Mouse (Mus musculus): ENCODE results near the gene Csl.
A peak's percentile ranks its signal among the peaks of the same experiment; 100 is the strongest.

Gene Csl

DNA sequence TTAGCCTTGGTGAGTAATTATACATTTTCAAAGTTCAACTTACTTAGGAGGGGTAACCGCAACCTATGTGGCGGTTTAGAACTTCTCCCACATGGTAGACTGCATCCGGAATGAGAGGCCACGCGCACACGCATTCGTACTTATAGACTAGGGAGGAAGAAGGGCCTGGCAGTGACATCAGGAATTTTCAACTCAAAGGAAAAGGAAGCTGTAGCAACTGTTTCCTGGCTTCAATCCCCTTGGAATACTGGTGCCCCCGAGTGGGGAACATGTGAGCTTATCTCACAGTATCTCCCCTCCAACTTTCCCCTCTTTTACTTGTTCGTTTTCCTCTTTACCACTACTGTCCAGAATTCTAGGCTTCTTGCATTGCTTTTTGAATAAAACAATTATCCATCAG lies at the start of gene Csl:
Csl (minus strand) TSS at position 101 of the 400 bp plus-strand sequence.
- DNase-seq, result no peak

GRCm38 (mm10) chr10:99789418-99789817 lies 30.0 kb upstream of the Csl start:
- peak in 1 of 2 experiments; percentile 37 for DNase-seq

DNA sequence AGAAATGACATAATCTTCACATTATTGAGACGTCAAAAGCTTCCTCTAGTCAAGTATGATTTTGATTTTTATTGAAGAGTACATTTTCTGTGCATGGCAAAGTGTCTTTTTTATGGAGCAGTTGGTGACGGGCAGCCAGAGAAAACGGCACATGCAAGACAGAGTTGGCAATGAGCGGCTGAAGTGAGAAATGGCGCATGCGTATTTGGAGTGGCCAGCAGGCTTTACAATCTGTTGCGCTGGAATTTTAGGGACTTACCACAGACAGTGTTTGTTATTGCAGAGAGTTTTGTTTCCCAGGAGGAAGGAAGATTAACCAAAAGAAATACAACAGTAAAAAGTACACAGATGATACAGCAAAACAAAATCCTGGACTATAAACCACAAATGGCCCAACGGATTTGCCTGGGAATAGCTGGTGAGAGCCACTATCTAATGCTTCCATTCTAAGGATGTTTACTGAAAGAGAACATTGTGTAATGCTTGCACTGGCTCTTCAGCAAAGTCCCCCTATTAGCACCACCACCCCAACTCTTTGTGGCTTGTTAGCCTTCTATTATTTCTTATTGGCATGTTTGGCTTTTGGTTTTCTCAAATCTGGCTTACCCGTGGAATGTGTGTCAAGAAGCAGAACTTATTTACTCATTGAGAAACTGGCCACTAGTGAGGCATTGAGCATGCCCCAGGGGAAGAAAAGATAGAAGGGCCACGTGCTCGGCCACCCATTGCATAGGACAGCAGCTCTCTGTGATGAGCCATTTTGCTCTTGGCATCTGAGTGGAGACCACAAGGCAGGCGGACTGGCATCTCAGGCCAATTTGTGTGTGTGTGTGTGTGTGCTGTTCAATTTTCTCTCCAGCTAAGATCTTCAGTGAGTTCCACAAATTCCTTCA lies 15.0 kb upstream of the Csl start:
- DNase-seq, result peak; percentile 35 to 59

DNA sequence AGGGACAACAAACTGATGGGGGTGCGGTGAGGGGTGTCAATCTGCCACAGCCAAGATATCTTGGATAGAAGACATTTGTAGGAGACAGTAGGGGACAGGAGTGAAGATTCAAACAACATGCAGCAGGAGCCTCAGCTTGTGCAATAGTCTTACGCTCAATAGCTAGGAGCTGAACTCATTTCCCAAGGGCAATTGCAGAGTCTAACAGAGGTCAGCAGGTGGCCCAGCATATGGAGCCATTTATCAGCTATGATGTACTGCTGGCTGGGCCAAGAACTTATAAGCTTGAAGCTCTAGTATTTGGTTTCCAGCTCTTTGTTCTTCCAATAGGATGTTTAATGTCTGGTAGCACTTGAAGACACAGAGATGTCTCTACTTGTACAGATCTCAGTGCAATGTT lies 9.3 kb downstream of the Csl start:
- DNase-seq, result no peak

DNA sequence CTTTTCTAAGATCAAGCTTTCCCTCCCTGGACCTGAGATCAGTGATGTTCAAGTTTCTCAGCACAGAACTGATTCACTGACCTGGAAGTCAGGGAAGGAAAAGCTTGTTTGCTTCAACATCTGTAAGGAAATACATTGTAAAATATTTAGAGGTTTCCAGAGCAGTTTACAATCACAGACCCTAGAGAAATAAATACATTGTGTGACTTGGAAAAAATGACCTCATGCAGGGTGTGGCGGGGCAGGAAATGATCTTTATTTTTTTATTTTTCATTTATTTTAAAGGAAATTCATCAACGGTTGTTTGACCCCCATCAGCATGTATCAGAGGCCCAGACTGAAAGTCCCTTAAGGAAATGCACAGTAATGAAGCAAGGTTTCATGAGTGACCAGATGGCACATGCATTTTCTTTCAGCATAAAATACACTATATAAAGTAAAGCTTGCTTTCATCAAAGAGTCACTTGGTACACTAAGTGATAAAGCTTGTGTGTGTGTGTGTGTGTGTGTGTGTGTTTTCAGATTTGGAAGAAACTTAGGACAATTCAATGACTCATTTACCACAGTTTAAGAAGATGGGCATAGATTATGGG lies 10.7 kb downstream of the Csl start:
- peak in 1 of 2 experiments; percentile 20 for DNase-seq

DNA sequence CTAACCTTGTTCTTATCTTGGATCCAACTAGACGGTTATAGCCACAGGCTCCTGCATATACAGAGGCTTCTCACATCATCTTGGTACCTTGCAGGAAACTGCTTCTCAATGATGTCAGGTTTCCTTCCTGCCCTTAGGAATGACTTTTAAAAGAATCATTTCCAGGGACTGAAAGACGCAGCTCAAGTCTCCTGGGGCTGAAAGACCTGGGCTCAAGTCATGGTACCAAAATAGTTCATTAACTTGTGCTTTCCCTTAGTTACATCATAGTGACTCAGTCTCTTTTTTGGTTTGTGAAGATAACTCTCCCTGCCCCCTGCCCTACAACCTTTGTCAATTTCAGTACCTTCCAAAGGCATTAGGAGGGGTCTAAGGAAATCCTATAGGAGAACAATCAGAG lies 11.4 kb downstream of the Csl start:
- no peak for DNase-seq

DNA sequence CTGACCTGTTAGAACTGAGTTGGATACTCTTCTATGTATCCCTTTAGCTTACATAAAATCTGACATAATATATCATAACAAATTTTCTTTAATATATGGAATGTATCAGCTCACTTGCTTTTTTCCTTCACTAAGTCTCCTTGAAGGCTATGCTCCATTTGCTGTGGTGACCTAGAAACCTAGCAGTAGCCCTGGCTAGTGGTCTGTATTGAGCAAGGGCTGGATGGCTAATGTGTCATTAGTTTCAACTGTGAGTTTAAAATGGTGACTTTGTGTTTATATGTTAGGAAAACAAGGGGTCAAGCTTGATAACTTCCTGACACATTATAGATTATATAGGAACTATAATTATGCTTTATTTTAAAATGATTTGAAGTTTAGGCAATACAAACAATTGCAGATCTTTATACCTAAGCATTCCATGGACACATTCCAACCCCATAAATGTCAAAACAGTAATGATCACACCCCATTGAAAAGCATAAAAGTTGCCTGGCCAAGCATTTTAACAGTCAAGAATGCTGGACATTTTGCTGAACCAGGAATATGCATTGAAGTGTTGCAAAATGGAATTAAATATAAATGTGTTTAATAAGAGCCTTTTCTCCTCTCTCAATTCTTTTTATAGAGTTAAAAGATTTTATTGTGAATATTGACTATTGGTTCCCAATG lies 17.7 kb downstream of the Csl start:
- DNase-seq, result no peak

DNA sequence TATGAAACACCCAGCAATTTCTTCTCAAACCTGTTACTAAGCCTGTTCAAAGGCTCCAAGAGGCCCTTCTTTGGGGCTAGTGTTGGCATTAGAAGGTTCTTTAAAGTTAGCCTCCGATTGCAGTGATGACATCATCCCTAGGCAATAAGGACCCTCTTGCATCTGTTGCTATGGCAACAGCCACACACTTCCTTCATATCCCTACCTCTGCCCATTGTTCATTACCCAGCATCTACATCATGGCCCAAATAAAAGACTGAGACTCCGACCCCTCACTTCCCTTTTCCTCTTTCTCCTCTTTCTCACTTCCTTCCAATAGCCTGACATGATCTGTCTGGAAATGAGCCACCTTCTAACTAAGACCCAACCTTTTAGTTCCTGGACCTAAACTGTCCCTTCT lies 46.3 kb downstream of the Csl start:
- no peak for DNase-seq

GRCm38 (mm10) chr10:99711567-99711966 lies 47.9 kb downstream of the Csl start:
- no peak for DNase-seq

All from lung, adult 18-20 months (tissue).